Mouse (Mus musculus) urinary bladder, postnatal 25 days (tissue): ENCODE data around the gene Trim34b.
A peak's percentile ranks its signal among the peaks of the same experiment; 100 is the strongest.
"Not testable (repeated sequence)": the region's sequence is repeated elsewhere in the genome, so short reads cannot be mapped to it uniquely, and the experiment has no call there.

Source experiments
- DNase-seq: peaks from one replicate; pipeline ENCODE4 v3.0.0; 2022; ENCODE audit warnings: low spot score

The Trim34b gene

GRCm38 (mm10) chr7:104329171-104329570 is at the start of gene Trim34b:
Trim34b (plus strand) TSS chr7:104329471.
- not testable (repeated sequence) for DNase-seq

- DNase-seq: not testable (repeated sequence)
These were observed 41.5 kb upstream of the Trim34b start, which contains the start of gene Trim5 for GRCm38 (mm10) chr7:104287576-104288443. Trim5 (minus strand) TSS chr7:104288094.

GRCm38 (mm10) chr7:104290641-104291040 is 38.6 kb upstream of the Trim34b start:
- DNase-seq: no peak

- DNase-seq: no peak
These were observed 37.5 kb upstream of the Trim34b start for GRCm38 (mm10) chr7:104291638-104292400.

GRCm38 (mm10) chr7:104314796-104315353 is 14.4 kb upstream of the Trim34b start:
- DNase-seq: no peak

GRCm38 (mm10) chr7:104315369-104316080 is 13.7 kb upstream of the Trim34b start, which contains the start of gene Trim12a:
Trim12a (minus strand) TSS chr7:104315466.
- DNase-seq: not testable (repeated sequence)

- DNase-seq: no peak
These were observed 7.2 kb upstream of the Trim34b start for GRCm38 (mm10) chr7:104322028-104322427.

GRCm38 (mm10) chr7:104335547-104335946 is 6.3 kb downstream of the Trim34b start:
- DNase-seq: not testable (repeated sequence)

- not testable (repeated sequence) for DNase-seq
These were observed 11.5 kb downstream of the Trim34b start for GRCm38 (mm10) chr7:104340744-104341143.

- DNase-seq: not testable (repeated sequence)
These were observed 18.8 kb downstream of the Trim34b start for GRCm38 (mm10) chr7:104348043-104348442.

GRCm38 (mm10) chr7:104352717-104353599 is 23.7 kb downstream of the Trim34b start, which contains the start of gene Trim12c:
Trim12c (minus strand) TSS chr7:104353362.
- DNase-seq: peak; percentile 29

- DNase-seq: no peak
These were observed 24.3 kb downstream of the Trim34b start for GRCm38 (mm10) chr7:104353600-104353967.

GRCm38 (mm10) chr7:104366339-104366738 is 37.1 kb downstream of the Trim34b start:
- DNase-seq: no peak

GRCm38 (mm10) chr7:104369736-104370414 is 40.6 kb downstream of the Trim34b start, which contains the start of gene Trim30b:
Trim30b (minus strand) TSS chr7:104369884.
- no peak for DNase-seq
